25 mouse cellular contexts compared by ENCODE assay signal in genomic region chr2:67873368-67873767, GRCm38 (mm10).
A peak's percentile ranks its signal among the peaks of the same experiment; 100 is the strongest.
DNase-seq lines count a peak whose midpoint lies in the region; ATAC-seq and TF ChIP-seq lines count a peak whose summit lies in the region.
"Had no signal": no experiment of that assay in that cellular context is flagged by ENCODE, and none has a peak within 500 bp of the region (broad histone marks: within the 10 kb centered on the region; RNA-seq: fewer than 3 reads in every experiment).

No protein-coding gene starts in this region.

- H3K4me2 ChIP-seq in forebrain, embryonic 12.5 days, result no peak overlapping the region
- H3K4me2 ChIP-seq in forebrain, embryonic 11.5 days (ENCODE audit: low read depth, low read length, severe bottlenecking), result no peak overlapping the region
- H3K4me2 ChIP-seq in forebrain, embryonic 14.5 days (ENCODE audit: low read length), result no peak overlapping the region
- no peak overlapping the region for H3K4me2 ChIP-seq in forebrain, postnatal 0 days (ENCODE audit: low read depth)
- no peak overlapping the region for H3K4me2 ChIP-seq in forebrain, embryonic 16.5 days (ENCODE audit: low read length)
- H3K4me2 ChIP-seq: embryonic facial prominence, embryonic 13.5 days; embryonic facial prominence, embryonic 15.5 days had no signal

- no peak overlapping the region for H3K4me3 ChIP-seq in forebrain, embryonic 12.5 days (replicated peaks)
- no peak overlapping the region for H3K4me3 ChIP-seq in forebrain, embryonic 11.5 days (ENCODE audit: low read depth, low read length)
- no peak overlapping the region for H3K4me3 ChIP-seq in forebrain, embryonic 14.5 days (ENCODE audit: low read depth, low read length)
- H3K4me3 ChIP-seq in forebrain, postnatal 0 days (ENCODE audit: low read depth, low read length), result no peak overlapping the region
- H3K4me3 ChIP-seq in forebrain, embryonic 16.5 days (replicated peaks; ENCODE audit: low read length), result no peak overlapping the region
- H3K4me3 ChIP-seq: embryonic facial prominence, embryonic 13.5 days; embryonic facial prominence, embryonic 15.5 days; erythroblast, embryonic 14.5 days had no signal

- peak; percentile 46; the same call in 1 of the 2 replicates for ATAC-seq in forebrain, embryonic 12.5 days (ENCODE audit: low FRiP score)
- no peak; the same call in 1 of the 2 replicates for ATAC-seq in forebrain, embryonic 11.5 days (replicated peaks; ENCODE audit: low FRiP score)
- peak; percentile 68 for ATAC-seq in forebrain, embryonic 14.5 days
- ATAC-seq in forebrain, postnatal 0 days, result no peak
- peak; percentile 49; the same call in 1 of the 2 replicates for ATAC-seq in forebrain, embryonic 16.5 days
- ATAC-seq: activated CD4-positive, CD25-positive, alpha-beta regulatory T cell, adult 4 months; CD4-positive, CD25-positive, alpha-beta regulatory T cell, adult 4 months; Patski had no signal

- no peak for DNase-seq in forebrain, embryonic 11.5 days (ENCODE audit: low spot score)
- peak; percentile 38 for DNase-seq in forebrain, embryonic 14.5 days (ENCODE audit: low spot score)
- no peak for DNase-seq in forebrain, postnatal 0 days
- no peak for DNase-seq in spleen, postnatal 36 days (ENCODE audit: low spot score in 2 of 2)
- DNase-seq: adrenal gland, adult 8-10 months; adrenal gland, postnatal 14 days; adrenal gland, postnatal 36 days; B cell, adult 2 months; cerebellum, adult 11 months; cerebellum, adult 18-20 months; cerebellum, adult 8-10 months; cerebellum, adult 9-11 months; cerebellum, postnatal 14 days; cerebellum, postnatal 36 days; embryo, embryonic 11 days had no signal

- no peaks in the 10 kb centered on the region for H3K4me1 ChIP-seq in forebrain, embryonic 12.5 days
- no peaks in the 10 kb centered on the region for H3K4me1 ChIP-seq in forebrain, embryonic 11.5 days (replicated peaks; ENCODE audit: control insufficient read depth, insufficient read depth, low read length)
- no peaks in the 10 kb centered on the region for H3K4me1 ChIP-seq in forebrain, embryonic 14.5 days (ENCODE audit: control insufficient read depth, insufficient read depth, low read length)
- H3K4me1 ChIP-seq in forebrain, postnatal 0 days (ENCODE audit: insufficient read depth), result no peaks in the 10 kb centered on the region
- H3K4me1 ChIP-seq in forebrain, embryonic 16.5 days (replicated peaks; ENCODE audit: control insufficient read depth, insufficient read depth, low read length), result no peaks in the 10 kb centered on the region
- H3K4me1 ChIP-seq: embryonic facial prominence, embryonic 13.5 days; embryonic facial prominence, embryonic 15.5 days had no signal

- no peaks in the 10 kb centered on the region for H3K27me3 ChIP-seq in forebrain, embryonic 12.5 days
- no peaks in the 10 kb centered on the region for H3K27me3 ChIP-seq in forebrain, embryonic 11.5 days (ENCODE audit: control insufficient read depth, insufficient read depth, low read length)
- no peaks in the 10 kb centered on the region for H3K27me3 ChIP-seq in forebrain, embryonic 14.5 days (replicated peaks; ENCODE audit: control insufficient read depth, insufficient read depth, low read length)
- H3K27me3 ChIP-seq in forebrain, postnatal 0 days (ENCODE audit: insufficient read depth, low read length), result no peaks in the 10 kb centered on the region
- H3K27me3 ChIP-seq in forebrain, embryonic 16.5 days (replicated peaks; ENCODE audit: control insufficient read depth, insufficient read depth, low read length), result no peaks in the 10 kb centered on the region
- H3K27me3 ChIP-seq: CH12.LX; embryonic facial prominence, embryonic 13.5 days; embryonic facial prominence, embryonic 15.5 days; Patski had no signal

- WGBS in forebrain, embryonic 12.5 days, result 57% methylated on average over 3 of the region's 3 CpGs
- 65% methylated on average over 3 of the region's 3 CpGs for WGBS in forebrain, embryonic 11.5 days
- WGBS in forebrain, embryonic 14.5 days, result 50% methylated on average over 3 of the region's 3 CpGs
- WGBS in forebrain, postnatal 0 days, result 40% methylated on average over 3 of the region's 3 CpGs
- 47% methylated on average over 3 of the region's 3 CpGs for WGBS in forebrain, embryonic 16.5 days

- TF ChIP-seq CTCF in forebrain, postnatal 0 days (IDR thresholded peaks at IDR 0.05; ENCODE audit: low read depth), result no peak

- no peaks in the 10 kb centered on the region for H3K36me3 ChIP-seq in forebrain, embryonic 12.5 days (replicated peaks)
- no peaks in the 10 kb centered on the region for H3K36me3 ChIP-seq in forebrain, embryonic 11.5 days (ENCODE audit: control insufficient read depth, insufficient read depth, low read length)
- no peaks in the 10 kb centered on the region for H3K36me3 ChIP-seq in forebrain, embryonic 14.5 days (ENCODE audit: control insufficient read depth, insufficient read depth, low read length)
- H3K36me3 ChIP-seq in forebrain, postnatal 0 days (ENCODE audit: insufficient read depth), result no peaks in the 10 kb centered on the region
- no peaks in the 10 kb centered on the region for H3K36me3 ChIP-seq in forebrain, embryonic 16.5 days (ENCODE audit: control insufficient read depth, insufficient read depth)
- H3K36me3 ChIP-seq: embryonic facial prominence, embryonic 13.5 days; embryonic facial prominence, embryonic 15.5 days; G1E had no signal

- no peaks in the 10 kb centered on the region for H3K9me3 ChIP-seq in forebrain, embryonic 12.5 days
- no peaks in the 10 kb centered on the region for H3K9me3 ChIP-seq in forebrain, embryonic 11.5 days (ENCODE audit: control insufficient read depth, low read length)
- H3K9me3 ChIP-seq in forebrain, embryonic 14.5 days (replicated peaks; ENCODE audit: control insufficient read depth, low read length), result no peaks in the 10 kb centered on the region
- no peaks in the 10 kb centered on the region for H3K9me3 ChIP-seq in forebrain, postnatal 0 days (ENCODE audit: low read length)
- H3K9me3 ChIP-seq in forebrain, embryonic 16.5 days (ENCODE audit: control insufficient read depth, low read length), result no peaks in the 10 kb centered on the region
- H3K9me3 ChIP-seq: embryonic facial prominence, embryonic 13.5 days; embryonic facial prominence, embryonic 15.5 days had no signal

- no peak overlapping the region for H3K9ac ChIP-seq in forebrain, embryonic 12.5 days
- H3K9ac ChIP-seq in forebrain, embryonic 11.5 days (ENCODE audit: low read length), result no peak overlapping the region
- H3K9ac ChIP-seq in forebrain, embryonic 14.5 days (ENCODE audit: low read length), result no peak overlapping the region
- H3K9ac ChIP-seq in forebrain, postnatal 0 days, result no peak overlapping the region
- H3K9ac ChIP-seq in forebrain, embryonic 16.5 days (replicated peaks; ENCODE audit: low read depth, low read length), result no peak overlapping the region
- H3K9ac ChIP-seq: embryonic facial prominence, embryonic 13.5 days; embryonic facial prominence, embryonic 15.5 days had no signal

- no peak overlapping the region for H3K27ac ChIP-seq in forebrain, embryonic 12.5 days
- no peak overlapping the region for H3K27ac ChIP-seq in forebrain, embryonic 11.5 days (ENCODE audit: low read depth, low read length)
- no peak overlapping the region for H3K27ac ChIP-seq in forebrain, embryonic 14.5 days (ENCODE audit: low read depth, low read length)
- H3K27ac ChIP-seq in forebrain, postnatal 0 days (ENCODE audit: low read depth, low read length), result no peak overlapping the region
- H3K27ac ChIP-seq in forebrain, embryonic 16.5 days (ENCODE audit: low read length), result no peak overlapping the region
- H3K27ac ChIP-seq: embryonic facial prominence, embryonic 13.5 days; embryonic facial prominence, embryonic 15.5 days had no signal

Comparison
In these comparisons a context has a peak if more than half of its experiments do, and no peak if none do; other contexts are left out.
1. ATAC-seq: peak in forebrain, embryonic 12.5 days (single experiment), forebrain, embryonic 14.5 days (single experiment) and forebrain, embryonic 16.5 days (single experiment); none in forebrain, embryonic 11.5 days (single experiment) and forebrain, postnatal 0 days (single experiment).